Mouse (Mus musculus): ENCODE results near the gene Mrps18b. TPM values are rescaled to one million over a fixed set of nuclear protein-coding genes. Genes with fewer than 3 reads are reported as not detected.

Gene Mrps18b
- total and polyA plus RNA-seq, 2 experiments from 2014 or later, result 34.5 to 65.5 TPM

DNA sequence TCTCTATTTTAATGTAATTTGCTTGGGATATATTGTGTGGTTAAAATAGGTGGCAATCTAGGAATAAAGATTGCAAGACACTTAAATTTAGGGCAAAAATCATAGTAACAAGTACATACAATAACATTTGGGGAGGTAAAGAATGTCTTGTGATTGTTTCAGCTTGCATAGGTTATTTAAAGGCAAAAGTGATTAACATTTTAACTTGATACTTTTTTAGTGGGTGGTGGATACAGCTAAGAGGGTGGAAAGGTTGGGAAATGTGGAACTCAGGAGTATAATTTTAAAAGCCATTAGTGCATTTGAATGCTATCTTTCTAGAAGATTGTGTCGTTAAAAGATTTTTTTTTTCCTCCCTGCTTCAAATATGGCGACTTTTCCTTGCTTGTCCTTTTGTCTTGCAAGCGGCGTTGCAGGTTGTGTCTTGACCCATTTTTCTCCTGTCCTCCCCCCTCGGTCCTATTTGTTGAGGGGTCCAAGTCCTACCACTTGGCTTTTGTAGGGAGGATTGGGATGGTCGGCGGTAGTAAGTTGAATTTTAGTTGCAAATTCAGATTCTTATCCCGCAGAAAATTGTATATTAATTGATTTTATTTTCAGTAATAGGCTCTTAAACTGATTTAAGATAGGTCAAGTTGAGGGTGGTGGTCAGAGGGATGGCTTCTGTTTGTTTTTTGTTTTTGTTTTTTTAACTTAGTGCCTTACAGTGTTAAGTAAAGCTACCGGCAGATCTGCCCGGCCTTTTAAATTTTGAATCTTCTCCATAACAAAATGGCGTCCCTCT is 2.3 kb upstream of the Mrps18b start:
- H3K4me3 ChIP-seq (ENCODE audit: low read depth, low read length), result peak overlapping the region; percentile 72
- ATAC-seq, result no peak
- no peak for TF ChIP-seq CTCF (IDR thresholded peaks at IDR 0.05; ENCODE audit: low read depth)

DNA sequence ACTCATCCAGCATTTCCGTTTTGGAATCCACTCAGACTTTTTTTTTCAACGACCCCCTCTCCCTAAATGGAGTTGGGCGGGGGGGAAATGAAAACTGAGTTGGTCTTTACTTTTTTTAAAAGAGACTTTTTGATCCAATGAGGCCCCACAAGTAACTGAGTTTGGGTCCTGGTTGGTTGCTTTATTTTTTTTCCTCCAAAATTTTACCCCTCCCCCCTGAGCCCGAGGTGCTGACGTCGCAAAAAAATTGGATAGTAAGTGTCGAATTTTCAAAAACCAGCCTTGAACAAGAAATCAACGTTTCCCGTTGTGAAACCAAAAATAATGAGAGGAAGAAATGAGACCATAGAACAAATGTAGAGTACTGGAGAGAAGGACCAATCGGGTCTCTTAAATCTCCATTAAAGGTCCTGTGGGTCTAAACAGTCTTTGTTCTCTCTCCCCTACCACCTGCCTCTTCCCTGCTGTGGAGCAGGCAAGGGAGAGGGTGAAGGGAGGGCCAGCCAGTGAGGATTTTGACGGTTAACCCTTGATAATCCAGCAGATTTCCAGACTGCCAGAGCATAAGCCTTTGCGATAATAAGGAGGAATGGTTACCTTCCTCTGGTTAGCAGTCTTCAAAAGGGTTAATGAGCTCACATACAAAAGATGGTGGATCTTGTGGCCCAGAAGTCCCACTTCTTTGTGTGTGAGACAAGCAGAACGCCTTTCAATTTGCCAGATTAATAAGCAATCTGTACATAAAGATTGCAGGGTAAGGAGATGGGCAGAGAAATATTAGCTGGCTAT is 1.5 kb upstream of the Mrps18b start:
- Histone ChIP-seq H3K4me3 (ENCODE audit: low read depth, low read length) (peak overlapping the region; percentile 72), H3K36me3 (ENCODE audit: insufficient read depth) (peaks cover 8% of the 10 kb centered on the region; the same call in 1 of the 2 replicates), H3K27ac (ENCODE audit: low read depth, low read length) (peak overlapping the region; percentile 100), H3K9ac (peak overlapping the region; percentile 99), H3K27me3 (ENCODE audit: insufficient read depth, low read length) (no peaks in the 10 kb centered on the region), H3K4me2 (ENCODE audit: low read depth) (peak overlapping the region; percentile 79), H3K4me1 (ENCODE audit: insufficient read depth) (peaks cover 18% of the 10 kb centered on the region), H3K9me3 (ENCODE audit: low read length) (no peaks in the 10 kb centered on the region)
- WGBS, result under 1% methylated on average over 13 of the region's 13 CpGs
- DNase-seq (peak; percentile 89), ATAC-seq (peak; percentile 43)
- TF ChIP-seq CTCF (IDR thresholded peaks at IDR 0.05; ENCODE audit: low read depth), result no peak

More for the DNA sequence above, 2.3 kb upstream of the Mrps18b start:
- H3K4me1 ChIP-seq (ENCODE audit: insufficient read depth), result peaks cover 18% of the 10 kb centered on the region
- no peaks in the 10 kb centered on the region for H3K27me3 ChIP-seq (ENCODE audit: insufficient read depth, low read length)
- H3K9ac ChIP-seq, result peak overlapping the region; percentile 99
- peaks cover 5% of the 10 kb centered on the region for H3K36me3 ChIP-seq (ENCODE audit: insufficient read depth)
- H3K9me3 ChIP-seq (ENCODE audit: low read length), result no peaks in the 10 kb centered on the region
- peak overlapping the region; percentile 100 for H3K27ac ChIP-seq (ENCODE audit: low read depth, low read length)
- WGBS, result under 1% methylated on average over 11 of the region's 11 CpGs
- DNase-seq, result no peak
- peak overlapping the region; percentile 79 for H3K4me2 ChIP-seq (ENCODE audit: low read depth)

DNA sequence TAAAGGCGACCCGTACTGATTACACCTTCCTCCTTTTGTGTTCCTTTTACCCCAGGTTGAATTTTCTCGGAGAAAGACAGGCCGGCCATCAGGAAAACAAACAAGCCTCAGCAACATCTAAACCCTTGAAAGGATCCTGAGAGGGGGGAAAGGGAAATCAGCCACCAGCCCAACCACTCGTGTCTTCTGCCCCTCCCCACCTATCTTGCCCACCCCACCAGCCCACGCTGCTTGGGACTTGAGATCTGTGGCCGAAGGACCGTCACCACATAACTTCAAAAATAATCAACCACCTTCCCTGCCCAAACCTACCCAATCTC is 914 bp upstream of the Mrps18b start:
- peak overlapping the region; percentile 79 for H3K4me2 ChIP-seq (ENCODE audit: low read depth)
- DNase-seq (no peak), ATAC-seq (no peak)
- peak overlapping the region; percentile 100 for H3K27ac ChIP-seq (ENCODE audit: low read depth, low read length)
- H3K9me3 ChIP-seq (ENCODE audit: low read length), result no peaks in the 10 kb centered on the region
- 0% methylated on average over 8 of the region's 8 CpGs for WGBS
- peaks cover 8% of the 10 kb centered on the region; the same call in 1 of the 2 replicates for H3K36me3 ChIP-seq (ENCODE audit: insufficient read depth)
- H3K4me1 ChIP-seq (ENCODE audit: insufficient read depth), result peaks cover 15% of the 10 kb centered on the region
- TF ChIP-seq CTCF (IDR thresholded peaks at IDR 0.05; ENCODE audit: low read depth), result no peak
- peak overlapping the region; percentile 99 for H3K9ac ChIP-seq
- H3K27me3 ChIP-seq (ENCODE audit: insufficient read depth, low read length), result no peaks in the 10 kb centered on the region
- peak overlapping the region; percentile 72 for H3K4me3 ChIP-seq (ENCODE audit: low read depth, low read length)

DNA sequence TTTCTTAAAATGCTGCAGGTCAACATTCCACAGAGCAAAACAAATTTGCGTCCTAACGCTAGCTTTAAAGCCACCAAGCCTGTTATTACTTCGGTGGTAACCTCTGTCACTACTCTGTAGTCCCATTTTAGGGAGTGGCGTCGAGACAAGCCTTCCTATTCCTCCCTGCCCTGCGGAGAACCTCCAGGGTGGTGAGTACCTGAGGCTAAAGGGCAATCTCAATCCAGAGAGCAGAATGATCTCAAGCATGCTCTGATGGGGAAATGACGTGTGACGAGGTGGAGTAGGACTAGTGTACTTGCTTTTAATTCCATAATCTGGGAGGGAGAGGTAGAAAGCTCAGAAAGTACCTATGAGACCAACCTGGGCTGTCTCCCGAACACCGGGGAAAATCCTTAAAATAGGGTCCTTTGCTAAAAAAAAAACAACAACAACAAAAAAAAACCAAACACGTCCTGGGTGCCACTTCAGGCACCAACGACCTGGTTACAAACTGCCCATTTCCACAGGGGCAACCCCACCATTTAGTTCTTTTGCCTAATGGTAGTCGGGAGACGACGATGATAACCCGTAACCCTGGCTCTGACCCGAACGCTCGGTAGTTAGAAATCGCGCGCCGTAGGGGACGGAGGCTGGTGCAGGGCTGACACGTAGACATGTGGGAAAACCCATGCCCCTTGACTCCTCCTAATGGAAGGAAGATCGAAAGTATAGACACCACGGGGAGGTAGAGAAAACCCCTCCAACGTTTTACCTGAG is 472 bp downstream of the Mrps18b start:
- 6% methylated on average over 28 of the region's 28 CpGs for WGBS
- H3K4me2 ChIP-seq (ENCODE audit: low read depth), result peak overlapping the region; percentile 79
- peak overlapping the region; percentile 72 for H3K4me3 ChIP-seq (ENCODE audit: low read depth, low read length)
- H3K27ac ChIP-seq (ENCODE audit: low read depth, low read length), result peak overlapping the region; percentile 100
- no peaks in the 10 kb centered on the region for H3K9me3 ChIP-seq (ENCODE audit: low read length)
- H3K4me1 ChIP-seq (ENCODE audit: insufficient read depth), result peaks cover 12% of the 10 kb centered on the region
- H3K27me3 ChIP-seq (ENCODE audit: insufficient read depth, low read length), result no peaks in the 10 kb centered on the region
- TF ChIP-seq CTCF (IDR thresholded peaks at IDR 0.05; ENCODE audit: low read depth), result no peak
- peak overlapping the region; percentile 65 for H3K9ac ChIP-seq
- no peak for ATAC-seq
- peaks cover 8% of the 10 kb centered on the region; the same call in 1 of the 2 replicates for H3K36me3 ChIP-seq (ENCODE audit: insufficient read depth)
- DNase-seq, result no peak

DNA sequence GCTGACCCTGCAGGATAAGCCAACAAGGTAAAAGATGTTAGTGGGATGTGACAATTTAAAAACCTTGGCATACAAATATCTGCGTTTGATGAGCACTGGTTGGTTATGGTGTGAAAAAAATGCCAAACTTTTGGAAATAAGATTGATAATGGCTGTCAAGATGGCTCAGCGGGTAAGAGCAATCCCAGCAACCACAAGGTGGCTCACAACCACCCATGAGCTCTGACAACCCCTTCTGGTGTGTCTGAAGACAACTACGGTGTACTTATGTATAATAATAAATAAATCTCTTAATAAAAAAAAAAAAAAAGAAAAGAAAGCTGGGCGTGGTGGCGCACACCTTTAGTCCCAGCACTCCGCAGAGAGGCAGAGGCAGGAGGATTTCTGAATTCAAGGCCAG is 1.2 kb downstream of the Mrps18b start:
- Histone ChIP-seq H3K27ac (ENCODE audit: low read depth, low read length) (no peak overlapping the region), H3K36me3 (ENCODE audit: insufficient read depth) (peaks cover 8% of the 10 kb centered on the region; the same call in 1 of the 2 replicates), H3K9ac (no peak overlapping the region), H3K9me3 (ENCODE audit: low read length) (no peaks in the 10 kb centered on the region), H3K4me1 (ENCODE audit: insufficient read depth) (peaks cover 7% of the 10 kb centered on the region), H3K4me2 (ENCODE audit: low read depth) (peak overlapping the region; percentile 79; the same call in 1 of the 2 replicates), H3K4me3 (ENCODE audit: low read depth, low read length) (no peak overlapping the region), H3K27me3 (ENCODE audit: insufficient read depth, low read length) (no peaks in the 10 kb centered on the region)
- DNase-seq (no peak), ATAC-seq (no peak)
- no peak for TF ChIP-seq CTCF (IDR thresholded peaks at IDR 0.05; ENCODE audit: low read depth)
- WGBS, result 82% methylated on average over 6 of the region's 6 CpGs

DNA sequence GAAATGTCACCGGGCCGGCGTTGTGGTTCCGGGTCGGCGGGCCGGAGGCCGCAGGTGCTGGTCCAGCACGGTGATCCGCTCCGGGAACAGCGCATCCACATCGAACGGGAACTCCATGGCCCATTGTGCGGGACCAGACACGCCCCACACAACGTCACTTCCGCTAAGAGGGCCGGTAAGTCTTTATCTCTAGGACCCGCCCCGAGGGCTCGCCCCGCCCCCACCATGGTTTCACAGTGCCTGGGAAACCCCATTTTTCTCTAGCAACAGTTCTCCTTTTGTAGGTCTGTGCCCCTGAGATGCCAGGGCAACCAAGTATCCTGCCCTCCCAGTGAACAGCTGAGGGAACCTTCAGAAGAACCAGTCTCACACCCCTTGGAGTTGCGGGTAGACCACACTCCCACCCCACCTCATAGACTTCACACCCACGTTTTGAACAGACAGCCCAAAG is 6.2 kb downstream of the Mrps18b start, which contains the start of gene Atat1:
TSS of gene Atat1 (minus strand) at position 157 of the 451 bp plus-strand sequence.
- no peak for TF ChIP-seq CTCF (IDR thresholded peaks at IDR 0.05; ENCODE audit: low read depth)
- 1% methylated on average over 25 of the region's 25 CpGs for WGBS

More for the DNA sequence above, 6.2 kb downstream of the Mrps18b start, which contains the start of gene Atat1:
- H3K4me3 ChIP-seq (ENCODE audit: low read depth, low read length), result peak within 1 kb of the TSS; percentile 71
- H3K9me3 ChIP-seq (ENCODE audit: low read length), result no peaks in the 10 kb centered on the region
- H3K36me3 ChIP-seq (ENCODE audit: insufficient read depth), result peaks cover 29% of the 10 kb centered on the region
- no peaks in the 10 kb centered on the region for H3K27me3 ChIP-seq (ENCODE audit: insufficient read depth, low read length)
- DNase-seq (peak; percentile 95), ATAC-seq (peak; percentile 96)
- peaks cover 11% of the 10 kb centered on the region for H3K4me1 ChIP-seq (ENCODE audit: insufficient read depth)
- H3K9ac ChIP-seq, result peak within 1 kb of the TSS; percentile 79
- H3K4me2 ChIP-seq (ENCODE audit: low read depth), result peak within 1 kb of the TSS; percentile 91
- peak within 1 kb of the TSS; percentile 90 for H3K27ac ChIP-seq (ENCODE audit: low read depth, low read length)
